Mouse (Mus musculus) limb, embryonic 10.5 days (tissue): ENCODE results near the gene Slc25a21. TPM values are rescaled to one million over a fixed set of nuclear protein-coding genes. Genes with fewer than 3 reads are reported as not detected.

Experiments used
- DNase-seq: peaks from one replicate; pipeline ENCODE4 v3.0.0-alpha.2; 2017; ENCODE audit warnings: low spot score
- H3K27ac ChIP-seq: fragments of 300-500 bp; sonication (generic); 2 replicates; pipeline ENCODE4 v1.5.1; 2016; ENCODE audit warnings: mild to moderate bottlenecking
- H3K27me3 ChIP-seq: fragments of 300-500 bp; sonication (generic); 2 replicates; pipeline ENCODE4 v1.6.1; 2016; ENCODE audit warnings: low read depth, mild to moderate bottlenecking; ENCODE audit not compliant: poor library complexity, severe bottlenecking
- H3K36me3 ChIP-seq: fragments of 300-500 bp; sonication (generic); 2 replicates; pipeline ENCODE4 v1.6.1; 2016; ENCODE audit warnings: mild to moderate bottlenecking, moderate library complexity
- H3K4me1 ChIP-seq: fragments of 300-500 bp; sonication (generic); 2 replicates; pipeline ENCODE4 v1.6.1; 2016
- H3K4me3 ChIP-seq: fragments of 300-500 bp; sonication (generic); 2 replicates; pipeline ENCODE4 v1.5.1; 2016; ENCODE audit warnings: mild to moderate bottlenecking, moderate library complexity
- H3K9me3 ChIP-seq: fragments of 300-500 bp; sonication (generic); replicated peaks from 2 replicates; pipeline ENCODE4 v1.6.1; 2016; ENCODE audit warnings: mild to moderate bottlenecking
- WGBS: fragments of 180-500 bp; shearing (Covaris S2); methylation state at CpG from one replicate; pipeline ENCODE4 v1.1.7; 2016; 5-methylcytosine and 5-hydroxymethylcytosine counted together
- polyA plus RNA-seq: library from polyadenylated mRNA; unstranded; fragments of >200 nt; fragmentation: Nextera tagmentation; extraction: Ambion mirVana; gene quantifications from 2 replicates; pipeline ENCODE4 v1.2.1, GENCODE M21; 2016

The Slc25a21 gene
- polyA plus RNA-seq, 1 experiment from 2014 or later, result 1.6 TPM

- Histone ChIP-seq H3K27ac (no peak overlapping the region), H3K4me1 (peaks cover 4% of the 10 kb centered on the region; the same call in 1 of the 2 replicates), H3K9me3 (no peaks in the 10 kb centered on the region), H3K27me3 (peaks cover 17% of the 10 kb centered on the region), H3K36me3 (no peaks in the 10 kb centered on the region), H3K4me3 (no peak overlapping the region)
- WGBS, result 97% methylated on average over 3 of the region's 3 CpGs
- DNase-seq, result no peak
These were observed 4.6 kb upstream of the Slc25a21 start for GRCm38 (mm10) chr12:57201901-57202300.

- Histone ChIP-seq H3K27ac (no peak overlapping the region), H3K9me3 (no peaks in the 10 kb centered on the region), H3K4me3 (no peak overlapping the region), H3K36me3 (no peaks in the 10 kb centered on the region), H3K4me1 (peaks cover 6% of the 10 kb centered on the region; the same call in 1 of the 2 replicates), H3K27me3 (peaks cover 37% of the 10 kb centered on the region)
- no peak for DNase-seq
- WGBS, result 90% methylated on average over 2 of the region's 2 CpGs
These were observed 2.2 kb upstream of the Slc25a21 start for GRCm38 (mm10) chr12:57199427-57199826.

- Histone ChIP-seq H3K9me3 (no peaks in the 10 kb centered on the region), H3K4me1 (peaks cover 6% of the 10 kb centered on the region; the same call in 1 of the 2 replicates), H3K27me3 (peaks cover 48% of the 10 kb centered on the region), H3K36me3 (no peaks in the 10 kb centered on the region), H3K27ac (no peak overlapping the region), H3K4me3 (no peak overlapping the region)
- no peak for DNase-seq
These were observed 997 bp upstream of the Slc25a21 start for GRCm38 (mm10) chr12:57198269-57198668.

GRCm38 (mm10) chr12:57196608-57197362 is 487 bp downstream of the Slc25a21 start:
- Histone ChIP-seq H3K4me1 (peaks cover 6% of the 10 kb centered on the region; the same call in 1 of the 2 replicates), H3K27ac (peak overlapping the region; percentile 76), H3K4me3 (peak overlapping the region; percentile 60), H3K36me3 (no peaks in the 10 kb centered on the region), H3K9me3 (no peaks in the 10 kb centered on the region), H3K27me3 (peaks cover 50% of the 10 kb centered on the region)
- under 1% methylated on average over 59 of the region's 59 CpGs for WGBS
- peak; percentile 74 for DNase-seq

- no peaks in the 10 kb centered on the region for H3K9me3 ChIP-seq
- peak overlapping the region; percentile 60 for H3K4me3 ChIP-seq
- no peak overlapping the region; the same call in 1 of the 2 replicates for H3K27ac ChIP-seq
- H3K4me1 ChIP-seq, result peaks cover 6% of the 10 kb centered on the region; the same call in 1 of the 2 replicates
- no peaks in the 10 kb centered on the region for H3K36me3 ChIP-seq
- WGBS, result 9% methylated on average over 8 of the region's 8 CpGs
- DNase-seq, result no peak
- H3K27me3 ChIP-seq, result peaks cover 50% of the 10 kb centered on the region
These were observed 1.0 kb downstream of the Slc25a21 start for GRCm38 (mm10) chr12:57196286-57196607.

- no peaks in the 10 kb centered on the region for H3K36me3 ChIP-seq
- peaks cover 9% of the 10 kb centered on the region for H3K4me1 ChIP-seq
- peaks cover 50% of the 10 kb centered on the region for H3K27me3 ChIP-seq
- no peak overlapping the region for H3K27ac ChIP-seq
- 45% methylated on average over 3 of the region's 3 CpGs for WGBS
- no peaks in the 10 kb centered on the region for H3K9me3 ChIP-seq
- no peak for DNase-seq
- no peak overlapping the region for H3K4me3 ChIP-seq
These were observed 2.7 kb downstream of the Slc25a21 start for GRCm38 (mm10) chr12:57194609-57195008.

- Histone ChIP-seq H3K4me3 (no peak overlapping the region), H3K27me3 (peaks cover 15% of the 10 kb centered on the region), H3K9me3 (no peaks in the 10 kb centered on the region), H3K27ac (no peak overlapping the region), H3K4me1 (peaks cover 3% of the 10 kb centered on the region), H3K36me3 (no peaks in the 10 kb centered on the region)
- DNase-seq, result no peak
- WGBS, result 89% methylated on average over 4 of the region's 4 CpGs
These were observed 10.2 kb downstream of the Slc25a21 start for GRCm38 (mm10) chr12:57187032-57187431.

GRCm38 (mm10) chr12:57186126-57186525 is 11.1 kb downstream of the Slc25a21 start:
- H3K4me1 ChIP-seq, result peaks cover 3% of the 10 kb centered on the region
- peaks cover 15% of the 10 kb centered on the region for H3K27me3 ChIP-seq
- DNase-seq, result no peak
- no peaks in the 10 kb centered on the region for H3K36me3 ChIP-seq
- no peak overlapping the region for H3K4me3 ChIP-seq
- 74% methylated on average over 2 of the region's 2 CpGs for WGBS
- no peaks in the 10 kb centered on the region for H3K9me3 ChIP-seq
- H3K27ac ChIP-seq, result no peak overlapping the region

- Histone ChIP-seq H3K4me1 (no peaks in the 10 kb centered on the region), H3K27me3 (peaks cover 15% of the 10 kb centered on the region), H3K9me3 (no peaks in the 10 kb centered on the region), H3K27ac (no peak overlapping the region), H3K36me3 (no peaks in the 10 kb centered on the region), H3K4me3 (no peak overlapping the region)
- no peak for DNase-seq
- WGBS, result 3% methylated on average over 1 of the region's 1 CpGs
These were observed 11.8 kb downstream of the Slc25a21 start for GRCm38 (mm10) chr12:57185475-57185874.

- H3K9me3 ChIP-seq, result no peaks in the 10 kb centered on the region
- no peaks in the 10 kb centered on the region for H3K36me3 ChIP-seq
- peaks cover 4% of the 10 kb centered on the region; the same call in 1 of the 2 replicates for H3K4me1 ChIP-seq
- no peak overlapping the region for H3K4me3 ChIP-seq
- no peak for DNase-seq
- no peak overlapping the region for H3K27ac ChIP-seq
- peaks cover 15% of the 10 kb centered on the region for H3K27me3 ChIP-seq
- 79% methylated on average over 2 of the region's 2 CpGs for WGBS
These were observed 12.7 kb downstream of the Slc25a21 start for GRCm38 (mm10) chr12:57184401-57185147.

GRCm38 (mm10) chr12:57179465-57180188 is 17.6 kb downstream of the Slc25a21 start:
- no peaks in the 10 kb centered on the region for H3K9me3 ChIP-seq
- H3K4me3 ChIP-seq, result no peak overlapping the region
- H3K4me1 ChIP-seq, result peaks cover 4% of the 10 kb centered on the region; the same call in 1 of the 2 replicates
- 63% methylated on average over 5 of the region's 5 CpGs for WGBS
- DNase-seq, result no peak
- H3K27ac ChIP-seq, result no peak overlapping the region
- H3K36me3 ChIP-seq, result no peaks in the 10 kb centered on the region
- no peaks in the 10 kb centered on the region; the same call in 1 of the 2 replicates for H3K27me3 ChIP-seq

GRCm38 (mm10) chr12:57178818-57179217 is 18.5 kb downstream of the Slc25a21 start:
- no peaks in the 10 kb centered on the region for H3K36me3 ChIP-seq
- no peaks in the 10 kb centered on the region for H3K9me3 ChIP-seq
- H3K27ac ChIP-seq, result no peak overlapping the region
- H3K4me1 ChIP-seq, result peaks cover 4% of the 10 kb centered on the region; the same call in 1 of the 2 replicates
- H3K4me3 ChIP-seq, result no peak overlapping the region
- H3K27me3 ChIP-seq, result no peaks in the 10 kb centered on the region; the same call in 1 of the 2 replicates
- no peak for DNase-seq

- no peaks in the 10 kb centered on the region for H3K36me3 ChIP-seq
- H3K27me3 ChIP-seq, result no peaks in the 10 kb centered on the region
- WGBS, result 90% methylated on average over 2 of the region's 2 CpGs
- H3K9me3 ChIP-seq, result no peaks in the 10 kb centered on the region
- no peak overlapping the region for H3K4me3 ChIP-seq
- DNase-seq, result no peak
- peaks cover 7% of the 10 kb centered on the region for H3K4me1 ChIP-seq
- no peak overlapping the region for H3K27ac ChIP-seq
These were observed 34.0 kb downstream of the Slc25a21 start for GRCm38 (mm10) chr12:57163294-57163693.
